Mouse (Mus musculus) spleen, postnatal 10 days (tissue): ENCODE results near the gene Opn3.

ENCODE experiments used
- DNase-seq, 2 experiments: peaks; one replicate each; pipeline ENCODE4 v3.0.0; 2021 to 2022; ENCODE audit warnings: low spot score in 2 of 2

The Opn3 gene

DNA sequence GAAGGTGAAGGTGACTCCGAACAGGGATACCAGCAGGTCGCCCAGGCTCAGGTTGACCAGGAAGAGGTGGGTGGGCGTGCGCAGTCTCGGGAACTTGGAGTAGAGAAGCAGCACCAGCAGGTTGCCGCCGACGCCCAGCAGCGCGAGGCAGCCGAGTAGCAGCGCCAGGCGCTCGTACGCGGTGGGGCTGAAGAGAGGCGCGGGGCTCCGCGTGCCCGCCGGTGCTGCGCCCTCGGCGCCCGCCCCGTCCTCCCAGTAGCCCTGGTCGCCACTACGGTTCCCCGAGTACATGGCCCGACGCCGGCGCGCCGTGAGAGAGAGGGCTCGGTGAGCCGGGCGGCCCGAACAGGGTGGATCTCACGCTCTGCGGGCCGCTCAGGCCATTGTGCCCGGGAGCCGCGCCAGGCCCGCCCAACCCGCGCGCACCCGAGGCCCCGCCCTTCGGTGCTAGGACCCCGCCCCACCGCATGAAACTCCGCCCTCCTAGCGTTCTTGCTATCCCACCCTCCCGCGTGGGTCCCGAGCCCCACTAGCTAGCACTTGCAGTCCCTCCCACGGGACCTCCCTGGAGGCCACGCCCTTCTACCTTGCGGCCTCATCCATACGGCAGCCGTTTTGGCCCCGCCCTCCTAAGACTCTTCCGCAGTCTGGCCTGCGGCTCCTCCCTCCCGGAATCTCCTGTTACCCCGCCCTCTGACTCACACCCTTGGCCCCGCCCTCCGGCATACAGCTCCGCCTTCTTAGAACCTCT, at the start of gene Opn3, which contains the start of gene Chml:
TSS of gene Opn3 (minus strand) at position 531 of the 751 bp plus-strand sequence.
TSS of gene Chml (minus strand) at position 656 of the 751 bp plus-strand sequence.
- DNase-seq, result peak; percentile 97 to 99

DNA sequence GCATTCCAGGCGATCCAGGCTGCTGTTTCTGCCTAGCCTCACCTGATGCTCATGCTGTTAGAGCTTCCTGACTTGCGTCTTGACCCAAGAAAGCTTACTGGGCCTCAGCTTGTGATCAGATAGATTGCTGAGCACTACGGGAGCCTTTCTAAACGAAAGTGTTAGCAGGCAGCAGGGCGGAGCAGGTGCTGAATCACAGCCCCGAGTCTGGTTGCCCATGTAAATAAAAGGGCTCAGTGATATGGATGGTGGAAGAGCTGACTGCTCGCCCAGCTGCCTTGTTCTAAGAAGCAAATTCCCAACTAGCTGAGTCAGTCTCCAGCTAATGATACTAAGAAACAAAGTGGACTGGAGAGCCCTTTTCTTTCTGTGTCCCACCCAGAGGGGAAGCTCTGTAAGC, 33.2 kb upstream of the Opn3 start:
- no peak for DNase-seq

DNA sequence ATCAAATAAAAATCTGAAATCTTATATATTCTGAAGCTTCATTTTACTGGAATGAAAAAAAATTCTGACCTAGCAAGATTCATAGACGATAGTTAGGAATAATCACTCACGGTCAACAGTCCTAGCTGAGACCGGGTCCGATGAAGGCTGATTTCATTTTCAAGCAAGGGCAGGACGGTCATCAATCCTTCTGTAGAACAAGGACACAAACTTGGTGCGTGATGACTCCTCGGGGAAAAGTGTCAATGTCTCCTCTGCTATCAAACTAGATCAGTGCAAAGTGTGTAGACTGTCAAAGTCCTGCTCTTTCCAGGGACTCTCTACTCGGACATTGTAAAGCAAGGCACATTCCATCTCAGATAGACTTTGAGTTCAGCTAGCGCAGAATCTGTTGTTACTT, 24.3 kb upstream of the Opn3 start:
- DNase-seq, result no peak

DNA sequence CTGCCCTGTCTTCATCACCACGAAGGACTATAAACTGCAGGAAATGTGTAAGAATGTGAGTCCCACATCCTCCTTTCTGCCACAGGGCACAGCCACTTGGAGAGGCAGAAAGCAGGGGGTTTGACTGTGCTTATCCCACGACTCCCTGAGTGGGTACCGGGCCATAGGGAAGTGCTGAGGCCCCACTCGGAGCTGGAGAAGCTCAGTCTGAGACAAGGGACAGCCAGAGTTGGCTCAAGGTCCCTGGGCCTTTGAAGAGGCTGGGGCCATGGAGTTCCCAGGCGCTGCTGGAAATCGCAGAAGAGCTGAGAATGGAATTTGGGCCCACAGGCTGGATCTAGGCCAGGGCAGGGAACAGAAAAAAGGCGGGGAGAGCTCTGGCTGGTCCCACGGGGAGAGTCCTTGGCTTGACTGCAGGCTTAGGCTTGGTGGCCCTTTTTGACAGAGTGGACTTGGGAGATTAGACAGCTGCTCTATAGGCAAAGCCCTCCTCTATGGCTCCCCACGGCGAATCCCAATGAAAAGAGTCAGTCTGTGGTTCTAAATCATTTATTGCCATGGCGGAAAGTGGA, 19.8 kb upstream of the Opn3 start:
- DNase-seq, result no peak

GRCm38 (mm10) chr1:175708013-175708412, 15.4 kb upstream of the Opn3 start:
- DNase-seq, result no peak

GRCm38 (mm10) chr1:175707599-175707998, 15.0 kb upstream of the Opn3 start:
- no peak for DNase-seq

- DNase-seq, result no peak
Measured at GRCm38 (mm10) chr1:175701145-175701544, 8.6 kb upstream of the Opn3 start.

DNA sequence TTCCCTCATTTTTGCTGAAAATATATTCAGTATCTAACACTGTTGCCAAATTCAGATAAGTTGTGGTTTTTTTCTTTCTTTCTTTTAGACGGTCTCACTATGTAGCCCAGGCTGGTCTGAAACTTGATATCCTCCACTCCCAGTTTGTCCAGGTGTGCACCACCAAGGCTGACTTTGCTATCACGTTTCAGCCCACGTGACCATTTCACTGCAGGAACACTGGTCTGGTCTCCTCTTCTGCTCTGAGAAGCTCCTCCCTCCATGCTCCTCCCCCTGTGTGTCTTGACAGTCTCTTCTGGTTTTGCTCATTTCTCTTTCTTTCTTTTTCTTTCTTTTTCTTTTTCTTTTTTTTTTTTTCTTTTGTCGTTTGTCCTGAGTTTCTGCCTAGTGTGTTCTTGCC, 7.2 kb upstream of the Opn3 start:
- no peak for DNase-seq

- no peak for DNase-seq
Measured at GRCm38 (mm10) chr1:175699375-175699774, 6.8 kb upstream of the Opn3 start.

DNA sequence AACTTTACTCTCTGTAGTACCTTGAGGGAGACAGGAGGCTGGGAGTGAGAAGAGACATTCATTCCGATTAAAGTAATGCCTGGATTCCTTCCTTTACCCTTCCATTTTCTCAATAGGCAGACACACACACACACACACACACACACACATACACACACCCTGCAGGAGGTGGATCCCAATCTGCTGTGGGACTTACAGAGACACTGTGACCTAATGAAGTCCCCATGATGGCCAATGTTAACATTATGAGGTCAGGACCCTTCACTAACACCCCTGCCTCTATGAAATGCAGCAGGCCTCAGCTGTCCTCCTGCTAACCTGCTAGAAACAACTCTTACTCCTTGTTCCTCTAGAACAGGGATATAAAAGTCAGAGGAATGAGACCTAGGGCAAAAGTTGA, 5.7 kb upstream of the Opn3 start, which contains the start of gene Wdr64:
TSS of gene Wdr64 (plus strand) at position 301 of the 400 bp plus-strand sequence.
- no peak for DNase-seq

GRCm38 (mm10) chr1:175693429-175693960, 919 bp upstream of the Opn3 start:
- peak; percentile 11 to 20 for DNase-seq

DNA sequence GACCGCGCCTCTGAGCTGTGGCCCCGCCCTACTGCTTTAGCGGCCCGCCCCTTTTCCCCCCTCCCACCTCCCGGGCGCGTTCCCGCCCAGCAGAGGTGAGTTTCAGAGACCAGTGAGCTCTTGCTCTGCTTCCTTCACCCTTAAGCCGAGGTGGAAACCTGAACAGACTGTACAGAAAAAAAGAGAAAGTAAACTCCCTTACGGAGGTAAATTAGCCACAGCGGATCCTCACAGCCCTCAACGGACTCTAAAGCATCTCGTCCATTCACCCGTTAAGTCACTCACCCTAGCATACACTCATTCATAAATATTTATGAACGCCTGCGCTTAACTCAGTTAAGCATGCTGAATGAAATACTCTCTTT, 403 bp upstream of the Opn3 start:
- DNase-seq, result no peak

GRCm38 (mm10) chr1:175691686-175692245, 810 bp downstream of the Opn3 start:
- no peak for DNase-seq

DNA sequence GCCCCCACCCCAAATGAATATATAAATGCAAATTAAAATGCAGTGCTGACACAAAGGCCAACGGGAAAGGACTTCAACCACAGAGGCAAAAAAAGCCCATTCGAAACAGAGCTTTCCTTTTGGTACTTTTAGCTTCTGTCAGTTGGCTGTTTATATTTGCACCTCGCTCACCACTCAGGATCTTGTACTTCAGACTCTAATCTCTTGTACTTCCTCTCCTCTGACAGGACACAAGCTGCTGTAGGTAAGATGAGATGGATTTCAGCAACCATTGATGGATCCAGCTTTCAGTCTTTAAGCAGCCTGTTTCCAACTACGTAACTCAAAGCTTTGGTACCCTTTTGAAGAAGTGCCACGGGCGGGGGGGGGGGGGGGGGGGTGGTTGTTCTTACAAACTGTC, 11.6 kb downstream of the Opn3 start:
- DNase-seq, result no peak

GRCm38 (mm10) chr1:175677459-175677858, 15.1 kb downstream of the Opn3 start:
- no peak for DNase-seq

DNA sequence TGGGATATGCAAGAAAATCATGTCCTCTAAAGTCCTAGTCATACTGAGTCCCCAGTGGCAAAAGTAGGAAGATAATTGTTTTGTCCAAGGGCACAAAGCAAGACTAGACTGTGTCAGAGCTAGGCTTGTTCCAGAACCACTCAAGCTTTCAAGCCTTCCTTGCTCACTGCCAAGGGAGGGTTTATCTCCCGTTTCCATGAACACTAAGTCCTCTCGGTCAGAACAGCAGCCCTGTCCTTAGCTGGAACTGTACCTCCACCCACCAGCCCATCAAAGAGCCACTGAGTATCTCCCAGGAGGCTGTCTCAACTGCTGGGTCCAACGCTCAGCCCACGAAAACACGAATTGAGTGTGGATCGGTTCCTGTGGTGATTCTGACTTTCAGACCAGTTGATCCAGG, 17.5 kb downstream of the Opn3 start:
- DNase-seq, result no peak

GRCm38 (mm10) chr1:175673563-175674325, 18.8 kb downstream of the Opn3 start:
- DNase-seq, result no peak

DNA sequence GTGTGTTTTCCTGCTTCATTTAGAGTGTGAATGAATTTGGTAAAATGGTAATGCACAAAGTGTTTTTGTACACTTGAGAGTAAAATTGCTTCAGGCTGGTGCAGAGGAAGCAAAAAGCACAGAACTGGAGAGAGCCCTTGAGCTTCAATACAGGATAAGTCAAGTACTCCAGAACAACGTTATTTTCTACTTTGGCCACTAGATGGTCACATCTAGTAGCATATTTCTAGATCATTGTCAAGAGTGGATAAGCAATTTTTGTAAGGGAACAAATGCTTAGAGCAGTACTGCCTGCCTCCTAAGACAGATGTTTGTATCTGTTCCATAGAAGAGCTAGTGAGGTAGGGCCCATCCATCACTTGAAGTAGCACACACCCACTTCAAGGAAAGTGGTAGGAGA, 20.9 kb downstream of the Opn3 start:
- DNase-seq, result no peak

GRCm38 (mm10) chr1:175670042-175670441, 22.5 kb downstream of the Opn3 start:
- DNase-seq, result no peak

- no peak for DNase-seq
Measured at GRCm38 (mm10) chr1:175669456-175669855, 23.1 kb downstream of the Opn3 start.

DNA sequence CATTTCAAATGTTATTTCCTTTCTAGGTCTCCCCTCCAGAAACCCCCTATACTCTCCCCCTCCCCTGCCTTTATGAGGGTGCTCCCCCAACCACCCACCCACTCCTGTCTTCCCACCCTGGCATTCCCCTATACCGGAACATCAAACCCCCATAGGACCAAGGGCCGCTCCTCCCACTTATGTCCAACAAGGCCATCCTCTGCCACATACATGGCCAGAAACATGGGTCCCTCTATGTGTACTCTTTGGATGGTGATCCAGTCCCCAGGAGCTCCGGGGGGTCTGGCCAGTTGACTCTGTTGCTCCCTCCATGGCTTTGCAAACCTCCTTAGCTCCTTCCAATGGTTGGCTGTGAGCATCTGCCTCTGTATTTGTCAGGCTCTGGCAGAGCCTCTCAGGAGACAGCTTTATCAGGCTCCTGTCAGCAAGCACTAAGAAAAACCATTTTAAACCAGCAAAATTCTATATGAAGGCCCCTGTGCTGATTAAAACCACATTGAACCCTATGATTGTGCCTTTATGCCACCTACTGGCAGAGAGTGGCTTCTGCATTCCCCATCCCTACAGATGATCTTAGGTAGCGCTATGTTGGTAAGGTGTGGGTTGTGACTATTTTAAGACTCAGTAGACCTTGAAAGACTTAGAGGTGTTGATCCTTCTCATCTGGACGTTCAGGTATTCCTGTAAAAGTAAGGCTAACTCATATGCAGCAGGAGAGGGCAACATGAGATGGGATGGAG, 23.7 kb downstream of the Opn3 start:
- DNase-seq, result peak in 1 of 2 experiments; percentile 43
